ENCODE assay signal across 22 mouse cellular contexts in genomic region chr19:6598186-6598585, GRCm38 (mm10). TPM values are rescaled to one million over a fixed set of nuclear protein-coding genes. Genes with fewer than 3 reads are reported as not detected.
DNase-seq lines count a peak whose midpoint lies in the region; ATAC-seq and TF ChIP-seq lines count a peak whose summit lies in the region.
"Had no signal": no experiment of that assay in that cellular context is flagged by ENCODE, and none has a peak within 500 bp of the region (broad histone marks: within the 10 kb centered on the region; RNA-seq: fewer than 3 reads in every experiment).

No protein-coding gene starts in this region.

- H3K27ac ChIP-seq in kidney, postnatal 0 days: no peak overlapping the region
- H3K27ac ChIP-seq in left cerebral cortex, adult 2 months: no peak overlapping the region
- H3K27ac ChIP-seq: embryonic facial prominence, embryonic 13.5 days; heart, adult 2 months; hindbrain, embryonic 10.5 days; limb, embryonic 15.5 days; lung, embryonic 15.5 days; neural tube, embryonic 15.5 days had no signal

- H3K4me2 ChIP-seq in kidney, postnatal 0 days (ENCODE audit: low read length): no peak overlapping the region
- H3K4me2 ChIP-seq: embryonic facial prominence, embryonic 13.5 days; limb, embryonic 15.5 days; lung, embryonic 15.5 days; neural tube, embryonic 15.5 days had no signal

- H3K36me3 ChIP-seq in kidney, postnatal 0 days (ENCODE audit: insufficient read depth, low read length): no peaks in the 10 kb centered on the region
- H3K36me3 ChIP-seq: embryonic facial prominence, embryonic 13.5 days; hindbrain, embryonic 10.5 days; limb, embryonic 15.5 days; lung, embryonic 15.5 days; neural tube, embryonic 15.5 days had no signal

- H3K9ac ChIP-seq in kidney, postnatal 0 days (ENCODE audit: low read depth, low read length): no peak overlapping the region
- H3K9ac ChIP-seq: embryonic facial prominence, embryonic 13.5 days; limb, embryonic 15.5 days; lung, embryonic 15.5 days; neural tube, embryonic 15.5 days had no signal

- no peak overlapping the region for H3K4me3 ChIP-seq in kidney, postnatal 0 days (replicated peaks; ENCODE audit: low read depth, low read length)
- no peak overlapping the region for H3K4me3 ChIP-seq in left cerebral cortex, adult 2 months
- H3K4me3 ChIP-seq: embryonic facial prominence, embryonic 13.5 days; heart, adult 2 months; hindbrain, embryonic 10.5 days; limb, embryonic 15.5 days; lung, embryonic 15.5 days; myocyte; neural tube, embryonic 15.5 days had no signal

- ATAC-seq in kidney, postnatal 0 days (replicated peaks; ENCODE audit: low FRiP score, low read depth): no peak
- no peak for ATAC-seq in erythroblast, adult 5-6 weeks (replicated peaks; ENCODE audit: low FRiP score, poor library complexity, severe bottlenecking)
- ATAC-seq: inflammation-experienced regulatory T-cells, adult 6 months had no signal

- H3K27me3 ChIP-seq in kidney, postnatal 0 days (ENCODE audit: insufficient read depth, low read length): no peaks in the 10 kb centered on the region
- H3K27me3 ChIP-seq: lung, embryonic 15.5 days; neural tube, embryonic 15.5 days had no signal

- DNase-seq in cerebellum, postnatal 36 days: peak; percentile 16 to 24
- no peak for DNase-seq in cerebellum, adult 11-12 months
- no peak for DNase-seq in kidney, postnatal 0 days (ENCODE audit: low spot score)
- no peak for DNase-seq in kidney, postnatal 14 days
- peak; percentile 23 for DNase-seq in thymus, postnatal 4 days
- DNase-seq in thymus, postnatal 10 days (ENCODE audit: low spot score in 2 of 2): no peak
- DNase-seq in left cerebral cortex, adult 2 months (ENCODE audit: extremely low spot score in 1 of 2, low spot score in 2 of 2): no peak
- DNase-seq: cerebellum, adult 11 months; heart, adult 2 months; midbrain, embryonic 14.5 days had no signal

- no peaks in the 10 kb centered on the region for H3K9me3 ChIP-seq in kidney, postnatal 0 days (replicated peaks; ENCODE audit: low read length)
- H3K9me3 ChIP-seq: embryonic facial prominence, embryonic 13.5 days; hindbrain, embryonic 10.5 days; limb, embryonic 15.5 days; lung, embryonic 15.5 days; neural tube, embryonic 15.5 days had no signal

- peak; percentile 40; the same call in 1 of the 2 replicates for TF ChIP-seq CTCF in kidney, postnatal 0 days (IDR thresholded peaks at IDR 0.05; ENCODE audit: low read depth)
- TF ChIP-seq CTCF in left cerebral cortex, adult 2 months (IDR thresholded peaks at IDR 0.05): no peak

- peaks cover 7% of the 10 kb centered on the region for H3K4me1 ChIP-seq in kidney, postnatal 0 days (replicated peaks; ENCODE audit: insufficient read depth, low read length)
- H3K4me1 ChIP-seq: embryonic facial prominence, embryonic 13.5 days; lung, embryonic 15.5 days; neural tube, embryonic 15.5 days had no signal

- WGBS in kidney, postnatal 0 days: 88% methylated on average over 3 of the region's 3 CpGs

- intact Hi-C loops in left cerebral cortex, adult 2 months (cut with DNase I): no loop called here

RNA-seq across cellular contexts. Expression of gene Slc22a12, which starts 55.4 kb away (rescaled TPM):
- polyA plus RNA-seq in kidney, postnatal 0 days (2015; fragmentation: Nextera tagmentation; extraction: Ambion mirVana): 21.8 and 31.4 TPM in 2 replicates
- total RNA-seq in left cerebral cortex, adult 2 months (2021): under 1 TPM in 1 of 2 experiments, not detected in 1; 0.68 TPM
- not detected in 2 replicates for total RNA-seq in erythroblast, adult 5-6 weeks (2015; ENCODE audit: low replicate concordance)
- total RNA-seq in erythroblast, adult 5-6 weeks (2017; ENCODE audit: low replicate concordance): not detected in 2 replicates
- total RNA-seq: gastrocnemius, adult 8-10 months; heart, adult 2 months had no signal
- polyA plus RNA-seq: brain, embryonic 14.5 days; embryonic facial prominence, embryonic 13.5 days; heart, adult 2 months; heart, embryonic 16.5 days; hindbrain, embryonic 10.5 days; inflammation-experienced regulatory T-cells, adult 6 months; limb, embryonic 15.5 days; midbrain, embryonic 14.5 days; myocyte; urinary bladder, adult 2 months had no signal

Comparison
In these comparisons a context has a peak if more than half of its experiments do, and no peak if none do; other contexts are left out.
1. DNase-seq: peak in cerebellum, postnatal 36 days (2 of 2) and thymus, postnatal 4 days (single experiment); none in cerebellum, adult 11-12 months (single experiment), kidney, postnatal 0 days (single experiment), kidney, postnatal 14 days (single experiment), thymus, postnatal 10 days (0 of 2) and left cerebral cortex, adult 2 months (0 of 2).